Mouse (Mus musculus): ENCODE measurements at regions not wholly inside any gene's neighbourhood (a gene's known extent, or its start where the extent isn't known, plus 50 kb on each side); places are given as distances from the start of the nearest gene placed in this dataset.

- DNase-seq (ENCODE audit: low spot score): no peak
These were observed 87.1 kb upstream of the Tmem150c start for GRCm38 (mm10) chr5:100246709-100247108.

DNA sequence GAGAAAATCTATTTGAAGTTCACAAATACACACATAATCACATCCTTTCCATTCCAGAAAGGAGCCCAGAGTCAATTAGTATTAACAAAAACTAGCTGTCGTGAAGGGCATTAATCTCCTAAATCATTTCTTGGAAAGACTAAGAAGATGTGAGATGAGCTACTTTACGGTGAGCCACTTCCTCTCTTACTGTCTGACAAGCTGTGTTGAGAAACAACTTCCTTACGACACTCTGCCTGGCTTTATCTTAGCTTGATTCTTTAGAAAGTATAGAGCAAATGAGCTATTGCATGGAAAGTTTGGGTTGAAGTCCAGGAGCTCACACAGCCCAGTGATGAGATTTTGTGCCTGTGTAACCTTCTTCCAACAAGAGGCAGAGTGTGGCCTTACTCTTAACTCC is 85.2 kb upstream of the Tmem150c start:
- no peak for DNase-seq (ENCODE audit: low spot score)

- peak; percentile 38 for DNase-seq (ENCODE audit: low spot score)
These were observed 81.3 kb upstream of the Tmem150c start for GRCm38 (mm10) chr5:100240876-100241275.

DNA sequence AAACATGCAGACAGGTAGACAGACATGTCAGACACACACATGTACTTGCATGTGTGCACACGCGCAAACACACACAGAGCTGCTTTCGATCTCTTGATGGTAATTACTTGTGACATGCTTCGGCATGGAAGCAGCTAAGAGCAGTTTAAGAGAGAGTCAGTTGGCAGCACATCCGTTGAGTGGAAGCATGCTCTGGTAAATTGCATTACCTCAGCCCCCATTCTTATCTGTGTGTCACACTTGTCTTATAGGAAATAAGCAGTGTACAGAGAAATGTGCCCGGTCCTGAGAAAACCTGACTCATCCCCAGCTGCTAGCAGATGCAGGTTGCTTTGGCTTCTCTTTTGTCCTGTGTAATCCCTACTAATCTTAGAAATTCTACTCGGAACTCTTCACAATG is 80.0 kb upstream of the Tmem150c start:
- no peak for DNase-seq (ENCODE audit: low spot score)

DNA sequence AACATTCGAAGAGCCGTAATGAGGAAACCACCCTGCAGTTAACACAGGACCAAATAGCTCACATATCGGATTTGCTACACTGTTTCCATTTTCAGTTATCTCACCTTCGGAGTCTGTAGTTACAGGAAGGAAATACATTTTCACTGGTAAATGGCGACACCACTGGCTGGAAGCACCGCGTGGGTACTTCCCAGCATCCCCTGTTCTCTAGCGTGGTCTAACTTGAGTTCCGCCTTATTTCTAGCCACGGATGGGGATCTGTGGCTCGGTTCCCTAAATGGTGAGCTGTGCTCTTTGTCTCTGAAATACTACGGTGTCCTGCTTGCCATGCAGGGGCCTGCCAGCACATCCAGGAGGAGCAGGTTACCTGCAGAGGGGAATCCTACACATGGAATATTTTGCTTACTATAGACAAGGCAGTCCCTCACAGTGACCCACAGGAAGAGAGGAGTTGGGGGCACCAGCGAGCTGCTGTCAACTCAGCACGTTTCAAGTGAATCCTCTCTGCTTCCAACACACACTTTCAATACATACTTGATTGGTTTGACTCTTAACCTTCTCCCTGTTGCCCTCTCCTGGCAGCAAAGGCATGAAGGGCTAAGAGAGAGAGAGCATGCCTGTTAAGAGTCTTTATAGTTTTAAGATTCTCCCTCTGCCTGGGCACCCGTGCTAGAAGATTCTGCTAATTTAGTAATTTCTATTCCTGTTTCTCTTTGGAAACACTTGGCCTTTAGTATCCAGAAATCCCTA is 78.9 kb upstream of the Tmem150c start:
- DNase-seq (ENCODE audit: low spot score): no peak

DNA sequence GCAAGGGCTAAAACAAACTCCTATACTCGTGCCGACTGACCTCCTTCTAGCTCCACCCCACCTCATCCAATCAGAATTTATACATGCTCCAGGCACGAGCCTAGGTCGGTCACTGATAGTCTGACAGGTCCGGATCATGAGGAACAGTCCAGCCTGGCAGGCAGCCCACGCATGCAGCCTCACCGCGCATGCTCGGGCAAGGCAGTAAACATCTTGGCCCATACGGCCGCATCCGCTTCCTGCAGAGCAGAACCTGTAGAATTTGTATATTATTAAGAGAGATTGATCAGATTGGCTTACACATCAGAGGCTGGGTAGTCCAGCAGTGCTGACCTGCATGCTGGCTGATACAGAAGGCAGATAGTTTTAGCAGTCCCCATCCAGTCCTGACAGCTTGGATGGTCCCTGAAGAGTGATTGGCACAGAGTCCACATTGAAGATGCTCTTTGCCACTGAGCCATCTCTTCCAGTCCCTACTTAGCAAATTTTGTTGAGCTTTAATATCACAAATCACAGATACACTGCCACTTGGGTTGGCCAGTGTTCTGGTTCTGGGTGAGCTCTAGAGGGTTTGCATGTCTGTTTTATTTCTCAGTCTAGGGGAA is 78.2 kb upstream of the Tmem150c start:
- no peak for DNase-seq (ENCODE audit: low spot score)

DNA sequence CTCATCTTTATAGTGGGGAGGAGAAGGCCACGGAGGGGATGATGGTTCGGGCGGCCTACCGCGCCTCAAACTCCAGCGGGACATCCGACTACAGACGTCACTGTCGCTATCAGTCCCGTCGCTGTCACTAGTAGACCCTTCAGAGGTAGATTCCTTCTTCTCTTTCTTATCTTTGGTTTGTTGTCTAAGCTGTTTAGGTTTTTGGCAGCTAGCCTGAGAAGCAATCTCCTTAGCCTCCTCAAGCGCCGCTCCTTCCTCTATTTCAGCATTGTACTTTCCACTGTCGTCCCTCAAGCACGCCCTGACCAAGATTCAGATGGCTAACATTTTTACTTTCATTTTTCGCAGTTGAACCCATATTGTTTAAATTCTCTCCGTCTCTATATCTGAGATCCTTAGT is 76.7 kb upstream of the Tmem150c start:
- DNase-seq (ENCODE audit: low spot score): no peak

DNA sequence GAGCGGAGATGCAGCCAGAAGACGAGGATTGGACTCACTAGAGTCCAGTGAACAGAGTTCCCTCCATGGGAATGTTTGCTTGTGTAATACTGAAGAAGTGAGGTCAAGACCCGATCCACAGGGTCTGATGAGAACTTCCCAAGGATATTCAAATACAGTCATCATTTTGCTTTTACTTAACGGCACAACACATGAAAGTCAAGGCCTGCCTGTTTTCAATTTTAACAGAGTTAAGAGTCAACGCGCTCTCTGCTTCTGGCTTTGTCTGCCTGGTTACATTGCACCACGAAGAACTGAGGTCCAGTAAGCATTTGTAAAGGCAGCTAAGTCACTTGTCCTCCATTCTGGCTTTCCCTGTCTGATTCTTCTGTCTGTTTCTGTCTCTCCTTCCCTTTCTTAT is 72.5 kb upstream of the Tmem150c start:
- DNase-seq (ENCODE audit: low spot score): no peak

GRCm38 (mm10) chr5:100231574-100231973 is 72.0 kb upstream of the Tmem150c start:
- no peak for DNase-seq (ENCODE audit: low spot score)

GRCm38 (mm10) chr5:100230038-100230437 is 70.4 kb upstream of the Tmem150c start:
- no peak for DNase-seq (ENCODE audit: low spot score)

DNA sequence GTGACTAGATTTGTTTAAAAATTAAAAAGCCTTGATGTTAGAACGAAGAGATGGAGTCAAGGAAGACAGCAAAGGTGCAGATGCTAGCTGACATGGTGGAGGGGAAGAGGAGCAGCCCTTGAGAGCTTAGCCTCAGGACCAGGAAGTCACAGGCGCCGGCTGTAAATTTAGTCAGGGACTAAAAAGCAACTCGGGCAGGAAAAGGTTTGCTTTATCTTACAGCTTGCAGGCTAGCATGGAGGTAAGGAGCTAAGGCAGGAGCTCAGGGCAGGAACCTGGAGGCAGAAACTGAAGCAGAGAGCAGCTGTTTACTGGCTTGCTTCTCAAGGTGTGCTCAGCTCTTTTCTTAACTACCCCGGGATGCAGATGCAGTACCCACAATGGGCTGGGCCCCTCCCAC is 68.3 kb upstream of the Tmem150c start:
- DNase-seq (ENCODE audit: low spot score): no peak

GRCm38 (mm10) chr5:100226571-100227235 is 67.1 kb upstream of the Tmem150c start:
- no peak for DNase-seq (ENCODE audit: low spot score)

DNA sequence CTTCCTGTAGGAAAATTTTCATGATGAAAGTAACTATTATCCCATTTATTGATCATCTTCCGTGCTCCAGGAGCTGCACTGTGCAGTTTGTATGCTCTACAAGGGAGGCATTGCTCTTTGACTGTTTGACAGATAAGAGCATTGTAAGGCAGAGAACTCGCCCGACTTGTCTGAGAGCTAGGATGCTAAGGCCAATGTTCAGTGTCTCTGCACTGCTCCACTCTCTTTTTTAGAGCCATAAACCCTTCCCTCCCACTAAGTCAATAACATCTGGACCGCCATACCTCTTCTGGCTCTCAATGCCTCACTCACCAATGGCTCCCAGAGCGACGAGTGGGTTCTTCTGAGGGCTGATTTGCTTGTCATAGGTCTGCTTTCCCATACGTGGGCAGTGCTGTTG is 65.9 kb upstream of the Tmem150c start:
- DNase-seq (ENCODE audit: low spot score): no peak

GRCm38 (mm10) chr5:100224773-100225363 is 65.3 kb upstream of the Tmem150c start:
- no peak for DNase-seq (ENCODE audit: low spot score)

GRCm38 (mm10) chr5:100221005-100221583 is 61.5 kb upstream of the Tmem150c start:
- no peak for DNase-seq (ENCODE audit: low spot score)

- DNase-seq (ENCODE audit: low spot score): no peak
These were observed 60.7 kb upstream of the Tmem150c start for GRCm38 (mm10) chr5:100220320-100220719.

DNA sequence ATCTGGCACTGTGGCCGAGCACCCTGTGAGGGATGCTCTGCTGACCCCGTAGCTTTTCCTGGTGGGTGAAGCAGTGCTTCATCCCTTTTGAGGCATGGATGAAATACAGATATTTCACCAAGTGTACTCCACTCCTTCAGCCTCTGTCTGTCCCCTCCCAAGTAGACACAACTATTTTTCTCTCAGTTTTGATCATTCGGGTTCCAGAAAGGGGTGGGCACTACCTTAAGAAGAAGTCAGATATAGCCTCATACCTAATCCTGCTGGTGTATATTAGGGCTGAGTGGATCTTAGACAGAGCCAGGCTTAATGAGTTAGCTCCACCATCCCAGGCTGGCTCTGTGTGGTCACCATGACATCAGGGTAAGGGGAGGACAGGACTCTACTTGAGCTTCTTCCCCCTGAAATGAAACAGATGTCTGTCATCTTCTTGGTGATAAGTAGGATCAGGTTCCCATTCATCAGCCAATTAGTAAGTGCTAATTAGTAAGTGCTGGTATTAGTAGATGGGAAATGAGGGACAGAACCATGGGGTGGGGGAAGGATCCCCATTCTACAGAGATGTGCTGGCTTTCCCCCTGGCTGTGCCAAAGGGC is 58.7 kb upstream of the Tmem150c start:
- no peak for DNase-seq (ENCODE audit: low spot score)

DNA sequence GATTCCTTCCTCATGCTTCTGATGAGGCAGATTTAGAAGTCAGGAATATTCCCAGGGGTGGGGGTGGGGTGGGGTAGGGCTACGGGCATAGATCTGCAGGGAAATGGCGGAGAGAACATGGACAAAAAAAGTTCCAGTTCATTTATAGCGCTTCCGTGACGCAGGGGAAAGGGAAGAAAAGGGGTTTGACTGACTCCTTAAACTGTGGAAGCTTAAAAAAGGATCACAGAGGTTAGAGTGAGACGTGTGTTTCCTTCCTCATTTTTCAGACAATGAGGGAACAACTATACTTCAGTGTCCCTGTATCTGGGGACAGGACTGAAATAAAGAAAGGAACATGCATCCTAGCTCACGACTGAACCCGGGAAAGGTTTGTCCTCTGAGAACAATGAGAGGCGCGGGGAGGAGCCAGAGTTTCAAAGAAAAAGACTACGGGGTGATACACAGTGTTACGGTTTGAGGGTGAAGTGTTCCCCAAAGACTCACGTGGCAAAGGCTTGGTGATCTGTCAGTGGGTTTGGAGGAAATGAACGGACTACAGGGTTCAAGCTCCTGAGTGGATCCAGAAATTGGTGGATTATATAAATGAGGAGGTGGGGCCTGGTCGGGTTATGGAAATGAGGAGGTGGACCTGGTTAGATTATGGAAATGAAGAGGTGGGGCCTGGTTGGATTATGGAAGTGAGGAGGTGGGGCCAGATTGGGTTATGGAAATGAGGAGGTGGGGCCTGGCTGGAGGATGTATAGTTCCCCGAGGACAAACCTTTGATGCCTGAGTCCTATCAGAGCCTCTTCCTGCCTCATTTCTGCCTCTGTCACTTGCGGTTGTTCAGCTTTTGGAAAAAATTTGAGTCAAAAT is 57.8 kb upstream of the Tmem150c start:
- DNase-seq (ENCODE audit: low spot score): no peak

DNA sequence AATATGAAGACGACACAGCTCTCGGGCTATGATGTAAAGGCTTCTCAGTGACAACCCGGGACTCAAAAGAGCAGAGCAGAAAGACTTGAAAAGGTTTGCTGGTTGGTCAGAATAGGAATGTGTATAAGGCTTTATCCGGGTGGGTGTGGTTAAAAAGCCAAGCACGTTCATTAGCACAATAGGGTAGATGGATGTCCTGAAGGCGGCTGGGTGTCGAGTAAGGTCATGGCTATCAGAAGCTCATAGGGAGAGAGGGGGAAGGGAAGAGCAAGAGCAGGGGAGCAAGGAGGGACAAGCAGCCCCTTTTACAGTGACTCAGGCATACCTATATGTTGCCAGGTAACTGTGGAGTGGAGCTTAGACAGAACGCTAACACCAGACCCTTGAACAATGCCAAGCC is 54.3 kb upstream of the Tmem150c start:
- no peak for DNase-seq (ENCODE audit: low spot score)

- DNase-seq (ENCODE audit: low spot score): no peak
These were observed 51.1 kb upstream of the Tmem150c start for GRCm38 (mm10) chr5:100210708-100211107.
